Mouse (Mus musculus) midbrain, embryonic 13.5 days (tissue): ENCODE data around the gene Fzd4. TPM values are rescaled to one million over a fixed set of nuclear protein-coding genes. Genes with fewer than 3 reads are reported as not detected.

Experiments used
- polyA plus RNA-seq: library from polyadenylated mRNA; unstranded; fragments of >200 nt; fragmentation: Nextera tagmentation; extraction: Ambion mirVana; gene quantifications from 2 replicates; pipeline ENCODE4 v1.2.1, GENCODE M21; 2015

Gene Fzd4
- polyA plus RNA-seq, 1 experiment from 2014 or later: 1.3 TPM

Other genes with a start within 250 kb of the Fzd4 start
- 18.2 and 21.4 TPM in 2 replicates for gene Tmem135, start 133 bp upstream of the Fzd4 start, polyA plus RNA-seq
- 12.6 and 14.4 TPM in 2 replicates for gene Prss23, start 122.8 kb downstream of the Fzd4 start, polyA plus RNA-seq
- gene Me3, start 228.0 kb downstream of the Fzd4 start, polyA plus RNA-seq: 2.1 and 2.5 TPM in 2 replicates